Mouse (Mus musculus) spleen, adult 2 months (tissue): ENCODE results near the gene Cldnd2. TPM values are rescaled to one million over a fixed set of nuclear protein-coding genes. Genes with fewer than 3 reads are reported as not detected.

Source experiments
- DNase-seq, 2 experiments: peaks; one replicate each; pipeline versions ENCODE4 v3.0.0 to v3.0.0-alpha.2; 2012 to 2021; ENCODE audit warnings: low spot score in 2 of 2, low read depth in 1 of 2
- H3K27ac ChIP-seq: fragments of 200-500 bp; 2 replicates; pipeline ENCODE4 v1.5.1; 2012; ENCODE audit warnings: low read length, inconsistent platforms; ENCODE audit not compliant: insufficient read depth
- H3K27me3 ChIP-seq: fragments of 200-500 bp; 2 replicates; pipeline ENCODE4 v1.6.1; 2012; ENCODE audit warnings: mild to moderate bottlenecking, moderate library complexity, low read length, inconsistent platforms; ENCODE audit not compliant: control insufficient read depth, insufficient read depth
- H3K36me3 ChIP-seq: fragments of 200-500 bp; 2 replicates; pipeline ENCODE4 v1.6.1; 2012; ENCODE audit warnings: mild to moderate bottlenecking, low read length, inconsistent platforms; ENCODE audit not compliant: control insufficient read depth, insufficient read depth
- H3K4me1 ChIP-seq: fragments of 200-500 bp; 2 replicates; pipeline ENCODE4 v1.6.1; 2011; ENCODE audit warnings: inconsistent platforms; ENCODE audit not compliant: control insufficient read depth, insufficient read depth, insufficient read length
- H3K4me3 ChIP-seq: fragments of 200-500 bp; 2 replicates; pipeline ENCODE4 v1.5.1; 2011; ENCODE audit warnings: mild to moderate bottlenecking, inconsistent platforms; ENCODE audit not compliant: insufficient read depth, insufficient read length; ENCODE audit errors: extremely low read depth
- CTCF ChIP-seq: fragments of 200-500 bp; IDR thresholded peaks from 2 replicates; pipeline ENCODE4 v1.5.1; 2011; ENCODE audit warnings: mild to moderate bottlenecking, inconsistent platforms; ENCODE audit not compliant: insufficient read depth, insufficient read length, insufficient replicate concordance; ENCODE audit errors: extremely low read depth
- POLR2A ChIP-seq: fragments of 200-500 bp; IDR thresholded peaks from 2 replicates; pipeline ENCODE4 v1.6.1; 2011; ENCODE audit warnings: low read depth, low read length, inconsistent platforms
- WGBS: fragments of 180-500 bp; shearing (Covaris S2); methylation state at CpG from one replicate; pipeline ENCODE4 v1.1.7; 2018; 5-methylcytosine and 5-hydroxymethylcytosine counted together
- polyA plus RNA-seq: library from polyadenylated mRNA; depleted of rRNA; stranded (reverse); fragments of >200 nt; gene quantifications from 2 replicates; pipeline ENCODE4 v1.2.3, GENCODE M21; 2012; rRNA removed

Cldnd2 gene
- polyA plus RNA-seq, 1 experiment: 0.26 TPM

DNA sequence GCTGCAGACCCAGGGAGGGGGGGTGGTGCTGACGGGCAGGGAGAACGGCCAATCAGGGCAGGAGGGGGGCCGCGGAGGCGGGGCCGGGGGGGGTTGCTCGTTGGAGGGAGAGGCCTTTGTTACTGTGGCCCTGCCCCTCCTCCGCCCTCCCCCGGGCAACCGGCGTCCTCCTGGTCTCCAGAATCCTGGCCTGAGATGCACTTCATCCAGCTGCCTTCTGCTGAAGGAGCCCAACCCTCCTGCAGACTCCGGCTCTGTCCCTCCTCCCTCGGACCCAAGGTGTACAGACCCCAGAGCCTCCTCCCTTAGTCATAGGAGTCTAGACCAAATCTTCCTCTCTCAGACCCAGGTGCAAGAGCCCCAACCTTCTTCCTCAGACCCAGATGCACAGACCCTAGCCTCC, 49.6 kb downstream of the Cldnd2 start:
- H3K27me3 ChIP-seq: peaks cover 9% of the 10 kb centered on the region
- WGBS: 11% methylated on average over 7 of the region's 13 CpGs
- no peaks in the 10 kb centered on the region for H3K4me1 ChIP-seq
- TF ChIP-seq POLR2A (no peak), CTCF (no peak)
- H3K27ac ChIP-seq: no peak overlapping the region
- DNase-seq: no peak
- H3K36me3 ChIP-seq: no peaks in the 10 kb centered on the region
- H3K4me3 ChIP-seq: no peak overlapping the region

DNA sequence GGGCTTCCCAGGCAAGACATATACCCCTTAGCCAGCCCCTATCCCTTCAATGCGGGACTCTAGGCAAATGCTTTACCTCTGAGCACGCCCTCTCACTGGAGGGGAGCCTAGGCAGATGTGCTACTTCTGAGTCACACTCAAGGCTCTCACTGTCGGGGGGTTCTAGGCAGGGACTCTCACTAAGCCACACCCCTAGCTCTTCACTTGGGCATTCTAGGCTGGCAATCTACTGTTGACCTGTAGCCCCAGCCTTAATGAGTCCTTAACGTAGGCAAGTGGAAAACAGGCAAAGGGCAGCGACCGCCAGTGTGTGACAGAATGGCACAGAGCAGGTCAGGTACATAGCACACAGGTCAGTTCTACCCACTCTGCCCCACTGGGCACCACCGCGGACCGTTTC, 50.3 kb downstream of the Cldnd2 start:
- no peaks in the 10 kb centered on the region for H3K4me1 ChIP-seq
- no peak overlapping the region for H3K4me3 ChIP-seq
- no peak for DNase-seq
- TF ChIP-seq CTCF (no peak), POLR2A (no peak)
- WGBS: 64% methylated on average over 9 of the region's 9 CpGs
- peaks cover 9% of the 10 kb centered on the region for H3K27me3 ChIP-seq
- H3K36me3 ChIP-seq: no peaks in the 10 kb centered on the region
- H3K27ac ChIP-seq: no peak overlapping the region

Other genes starting within 250 kb of the Cldnd2 start
- 2.9 and 4.1 TPM in 2 replicates for gene Zfp715, start 127.5 kb upstream of the Cldnd2 start, polyA plus RNA-seq
- 0.94 and 0.99 TPM in 2 replicates for gene Siglecf, start 89.4 kb upstream of the Cldnd2 start, polyA plus RNA-seq
- gene Siglecg, start 32.6 kb upstream of the Cldnd2 start, polyA plus RNA-seq: 279 and 393 TPM in 2 replicates
- gene Lim2, start 13.1 kb upstream of the Cldnd2 start, polyA plus RNA-seq: 0.12 and 0.18 TPM in 2 replicates
- gene Nkg7, start 3.7 kb upstream of the Cldnd2 start, polyA plus RNA-seq: 97.1 and 102 TPM in 2 replicates
- 37.8 and 39.1 TPM in 2 replicates for gene Etfb, start 3.3 kb downstream of the Cldnd2 start, polyA plus RNA-seq
- gene Gm45233, start 3.3 kb downstream of the Cldnd2 start, polyA plus RNA-seq: not detected in 2 replicates
- gene Vsig10l, start 22.4 kb downstream of the Cldnd2 start, polyA plus RNA-seq: 3.8 and 4.8 TPM in 2 replicates
- 0.23 and 0.25 TPM in 2 replicates for gene Iglon5, start 49.3 kb downstream of the Cldnd2 start, polyA plus RNA-seq
- gene 4931406B18Rik, start 65.2 kb downstream of the Cldnd2 start, polyA plus RNA-seq: not detected in 2 replicates
- gene Cd33, start 103.6 kb downstream of the Cldnd2 start, polyA plus RNA-seq: 16.0 and 19.2 TPM in 2 replicates
- 1.4 and 1.6 TPM in 2 replicates for gene Zfp658, start 121.5 kb downstream of the Cldnd2 start, polyA plus RNA-seq
- 0.78 and 1.5 TPM in 2 replicates for gene Zfp719, start 138.8 kb downstream of the Cldnd2 start, polyA plus RNA-seq
- gene Zfp819, start 166.4 kb downstream of the Cldnd2 start, polyA plus RNA-seq: 0.06 TPM in 1 of 2 replicates, not detected in the other
- not detected in 2 replicates for gene Ceacam18, start 193.9 kb downstream of the Cldnd2 start, polyA plus RNA-seq
- 23.3 and 25.6 TPM in 2 replicates for gene Siglece, start 219.4 kb downstream of the Cldnd2 start, polyA plus RNA-seq
- 8.9 and 11.4 TPM in 2 replicates for gene Ctu1, start 231.2 kb downstream of the Cldnd2 start, polyA plus RNA-seq
- not detected in 2 replicates for gene Klk14, start 249.6 kb downstream of the Cldnd2 start, polyA plus RNA-seq